Mouse (Mus musculus): ENCODE results near the gene Frat2. TPM values are rescaled to one million over a fixed set of nuclear protein-coding genes. Genes with fewer than 3 reads are reported as not detected.
A peak's percentile ranks its signal among the peaks of the same experiment; 100 is the strongest.

Gene Frat2
- polyA plus RNA-seq, 1 experiment: 5.8 TPM

DNA sequence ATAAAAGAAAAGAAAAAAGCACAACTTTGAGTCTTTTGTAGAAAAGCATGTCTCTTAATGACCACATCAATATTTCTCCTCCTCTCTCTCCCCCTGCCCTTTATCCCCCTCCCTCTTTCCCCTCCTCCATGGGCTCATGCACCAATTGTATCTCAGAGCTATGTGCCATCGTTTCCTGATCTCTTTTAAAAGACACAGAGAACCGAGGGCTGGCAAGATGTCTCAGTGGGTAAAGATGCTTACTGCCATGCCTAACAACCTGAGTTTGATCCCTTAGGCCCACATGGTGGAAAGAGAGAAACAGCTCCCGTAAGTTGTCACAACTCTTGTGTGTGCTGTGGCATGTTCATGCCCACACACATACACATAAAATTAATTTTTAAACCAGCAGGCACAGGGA, 11.2 kb downstream of the Frat2 start:
- Histone ChIP-seq H3K27ac (ENCODE audit: insufficient read depth, low read length) (no peak overlapping the region), H3K4me1 (ENCODE audit: control insufficient read depth, insufficient read depth, low read length) (peaks cover 4% of the 10 kb centered on the region), H3K4me3 (ENCODE audit: insufficient read depth, low read length) (no peak overlapping the region)
- TF ChIP-seq CTCF (IDR thresholded peaks at IDR 0.05; ENCODE audit: extremely low read depth, insufficient read depth, low read length): no peak
- TF ChIP-seq POLR2A (IDR thresholded peaks at IDR 0.05; ENCODE audit: extremely low read depth, insufficient read depth, low read length): no peak

DNA sequence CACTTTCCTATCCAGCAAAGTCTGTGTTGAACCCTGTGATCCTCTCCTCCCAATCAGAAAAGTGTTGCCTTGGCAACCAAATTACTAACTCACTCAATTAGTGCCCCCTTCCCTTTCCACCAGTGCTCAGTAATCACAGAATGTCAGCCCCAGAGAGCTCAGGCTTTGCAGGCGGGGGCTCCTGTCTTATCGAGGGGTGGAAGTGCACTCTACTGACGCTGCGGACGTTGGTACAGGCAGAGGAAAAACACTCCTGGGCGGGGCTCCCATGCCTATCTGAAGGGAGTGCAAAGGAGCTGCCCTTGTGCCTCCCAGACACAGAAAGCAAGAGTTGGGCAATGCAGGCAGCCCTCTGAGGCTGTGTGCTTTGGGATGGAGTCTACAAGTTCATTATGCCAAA, 12.1 kb downstream of the Frat2 start:
- no peak for TF ChIP-seq CTCF (IDR thresholded peaks at IDR 0.05; ENCODE audit: extremely low read depth, insufficient read depth, low read length)
- TF ChIP-seq POLR2A (IDR thresholded peaks at IDR 0.05; ENCODE audit: extremely low read depth, insufficient read depth, low read length): peak; percentile 10; the same call in 1 of the 2 replicates
- H3K27ac ChIP-seq (ENCODE audit: insufficient read depth, low read length): no peak overlapping the region
- peaks cover 7% of the 10 kb centered on the region for H3K4me1 ChIP-seq (ENCODE audit: control insufficient read depth, insufficient read depth, low read length)
- H3K4me3 ChIP-seq (ENCODE audit: insufficient read depth, low read length): no peak overlapping the region

DNA sequence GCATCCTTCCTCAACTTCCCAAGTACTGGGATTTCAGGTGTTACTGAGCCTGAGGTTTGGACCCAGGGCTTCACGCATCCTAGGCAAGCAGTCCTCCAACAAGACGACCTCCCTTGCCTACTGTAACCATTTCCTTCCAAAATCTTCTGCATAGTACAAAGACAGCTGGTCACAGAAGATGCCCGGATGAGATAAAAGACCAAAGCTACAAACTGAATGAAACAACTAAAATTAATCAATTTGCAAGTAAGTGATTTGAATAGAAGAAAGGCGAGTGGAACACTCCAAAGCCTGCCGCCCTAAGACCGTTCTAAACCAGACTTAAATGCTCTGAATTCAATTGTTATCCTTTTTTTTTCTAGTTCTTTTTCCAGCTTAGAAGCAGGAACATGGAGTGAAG, 12.5 kb downstream of the Frat2 start:
- H3K27ac ChIP-seq (ENCODE audit: insufficient read depth, low read length): no peak overlapping the region
- H3K4me3 ChIP-seq (ENCODE audit: insufficient read depth, low read length): no peak overlapping the region
- H3K4me1 ChIP-seq (ENCODE audit: control insufficient read depth, insufficient read depth, low read length): peaks cover 7% of the 10 kb centered on the region
- TF ChIP-seq POLR2A (IDR thresholded peaks at IDR 0.05; ENCODE audit: extremely low read depth, insufficient read depth, low read length): no peak
- TF ChIP-seq CTCF (IDR thresholded peaks at IDR 0.05; ENCODE audit: extremely low read depth, insufficient read depth, low read length): no peak

DNA sequence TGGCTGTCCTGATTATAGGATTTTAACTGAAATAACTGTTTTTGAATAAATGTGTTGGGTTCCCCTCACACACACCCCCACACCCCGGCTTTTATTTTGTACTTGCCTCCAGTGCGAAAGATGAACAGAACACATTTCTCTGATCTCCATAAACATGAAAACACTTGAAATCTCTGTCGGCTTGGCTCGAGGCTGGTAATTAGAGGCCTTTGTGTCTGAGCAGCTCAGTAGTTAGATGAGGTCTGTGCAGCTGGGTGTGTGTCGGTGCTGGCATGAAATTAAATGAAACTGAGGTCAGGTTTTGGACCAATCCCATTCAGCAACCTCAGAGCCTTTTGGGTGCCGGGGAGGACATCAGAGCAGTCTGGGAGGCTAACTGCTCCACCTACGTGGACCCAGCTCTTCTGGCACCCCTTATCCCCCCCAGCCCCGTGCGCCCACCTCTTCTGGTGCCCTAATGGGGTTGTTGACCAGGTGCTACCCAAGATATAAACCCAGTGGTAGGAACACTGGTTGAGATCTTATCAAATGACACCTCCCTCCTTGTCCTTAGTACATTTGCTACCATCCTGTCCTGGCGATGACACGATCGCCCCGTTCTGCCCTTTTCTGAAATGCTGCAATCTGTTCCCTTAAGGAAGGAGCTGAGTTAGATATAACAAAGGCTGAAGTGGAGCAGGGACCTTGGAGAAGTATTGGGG, 15.3 kb downstream of the Frat2 start:
- Histone ChIP-seq H3K4me3 (ENCODE audit: insufficient read depth, low read length) (no peak overlapping the region; the same call in 1 of the 2 replicates), H3K27ac (ENCODE audit: insufficient read depth, low read length) (no peak overlapping the region), H3K4me1 (ENCODE audit: control insufficient read depth, insufficient read depth, low read length) (peaks cover 7% of the 10 kb centered on the region)
- no peak for TF ChIP-seq CTCF (IDR thresholded peaks at IDR 0.05; ENCODE audit: extremely low read depth, insufficient read depth, low read length)
- TF ChIP-seq POLR2A (IDR thresholded peaks at IDR 0.05; ENCODE audit: extremely low read depth, insufficient read depth, low read length): no peak

DNA sequence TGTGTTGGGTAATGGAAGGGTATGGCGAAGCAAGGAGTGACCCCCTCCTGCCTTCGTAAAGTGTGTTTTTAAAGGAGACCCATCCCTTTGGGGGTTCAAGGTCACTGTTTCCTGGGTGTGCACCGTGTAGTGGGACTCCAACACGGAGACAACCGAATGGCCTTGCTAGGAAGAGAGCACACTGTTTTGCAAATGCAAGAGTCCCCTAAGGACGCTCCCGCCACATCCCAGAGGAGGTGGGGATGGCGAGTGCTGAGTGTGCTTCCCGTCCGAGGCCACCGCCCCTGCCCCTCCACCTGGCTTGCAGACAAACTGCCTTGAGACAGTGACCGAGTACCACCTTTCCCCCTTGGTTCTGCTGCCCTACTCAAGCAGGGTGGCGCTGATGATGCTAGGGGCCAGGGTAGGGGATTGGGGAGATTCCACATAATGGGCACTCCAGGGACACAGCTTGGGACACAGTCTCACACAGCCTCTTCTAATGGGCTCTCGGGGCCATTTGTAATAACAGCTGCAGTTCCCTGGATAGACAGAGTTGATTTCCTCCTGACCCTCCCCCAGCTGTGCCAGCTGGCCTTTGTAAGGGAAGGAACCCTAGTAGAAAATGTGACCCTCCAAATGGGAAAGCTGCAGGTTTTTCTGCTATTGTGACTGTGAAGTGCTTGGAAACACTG, 16.1 kb downstream of the Frat2 start:
- TF ChIP-seq CTCF (IDR thresholded peaks at IDR 0.05; ENCODE audit: extremely low read depth, insufficient read depth, low read length) (no peak), POLR2A (IDR thresholded peaks at IDR 0.05; ENCODE audit: extremely low read depth, insufficient read depth, low read length) (no peak)
- H3K4me1 ChIP-seq (ENCODE audit: control insufficient read depth, insufficient read depth, low read length): peaks cover 7% of the 10 kb centered on the region
- no peak overlapping the region for H3K27ac ChIP-seq (ENCODE audit: insufficient read depth, low read length)
- peak overlapping the region; percentile 55 for H3K4me3 ChIP-seq (ENCODE audit: insufficient read depth, low read length)

DNA sequence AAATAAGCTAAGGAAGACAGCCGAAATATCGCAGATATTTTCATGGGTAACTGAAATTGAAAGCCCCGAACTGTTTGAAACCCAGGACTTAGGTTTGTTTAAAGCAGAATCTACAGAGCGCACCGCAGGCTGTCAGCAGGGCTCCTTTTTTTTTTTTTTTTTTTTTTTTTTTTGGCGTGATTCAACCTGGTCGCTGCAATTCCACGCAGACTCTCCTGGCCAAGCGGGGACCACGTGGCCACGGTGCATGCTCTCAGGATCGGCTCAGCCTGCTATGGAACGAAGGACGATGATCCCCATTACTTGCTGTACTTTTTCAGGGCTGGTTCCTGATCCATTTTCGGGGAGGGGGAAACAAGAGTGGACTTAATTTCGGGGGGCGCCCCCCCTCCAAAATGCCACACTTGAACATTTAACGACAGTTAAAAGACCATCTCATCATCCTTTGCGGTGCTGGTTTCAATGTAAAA, 16.8 kb downstream of the Frat2 start:
- peaks cover 7% of the 10 kb centered on the region for H3K4me1 ChIP-seq (ENCODE audit: control insufficient read depth, insufficient read depth, low read length)
- TF ChIP-seq CTCF (IDR thresholded peaks at IDR 0.05; ENCODE audit: extremely low read depth, insufficient read depth, low read length): no peak
- 0 out of 2 replicates have a peak, but pooled peaks have one; percentile 19 for TF ChIP-seq POLR2A (IDR thresholded peaks at IDR 0.05; ENCODE audit: extremely low read depth, insufficient read depth, low read length)
- H3K4me3 ChIP-seq (ENCODE audit: insufficient read depth, low read length): peak overlapping the region; percentile 55
- H3K27ac ChIP-seq (ENCODE audit: insufficient read depth, low read length): no peak overlapping the region

DNA sequence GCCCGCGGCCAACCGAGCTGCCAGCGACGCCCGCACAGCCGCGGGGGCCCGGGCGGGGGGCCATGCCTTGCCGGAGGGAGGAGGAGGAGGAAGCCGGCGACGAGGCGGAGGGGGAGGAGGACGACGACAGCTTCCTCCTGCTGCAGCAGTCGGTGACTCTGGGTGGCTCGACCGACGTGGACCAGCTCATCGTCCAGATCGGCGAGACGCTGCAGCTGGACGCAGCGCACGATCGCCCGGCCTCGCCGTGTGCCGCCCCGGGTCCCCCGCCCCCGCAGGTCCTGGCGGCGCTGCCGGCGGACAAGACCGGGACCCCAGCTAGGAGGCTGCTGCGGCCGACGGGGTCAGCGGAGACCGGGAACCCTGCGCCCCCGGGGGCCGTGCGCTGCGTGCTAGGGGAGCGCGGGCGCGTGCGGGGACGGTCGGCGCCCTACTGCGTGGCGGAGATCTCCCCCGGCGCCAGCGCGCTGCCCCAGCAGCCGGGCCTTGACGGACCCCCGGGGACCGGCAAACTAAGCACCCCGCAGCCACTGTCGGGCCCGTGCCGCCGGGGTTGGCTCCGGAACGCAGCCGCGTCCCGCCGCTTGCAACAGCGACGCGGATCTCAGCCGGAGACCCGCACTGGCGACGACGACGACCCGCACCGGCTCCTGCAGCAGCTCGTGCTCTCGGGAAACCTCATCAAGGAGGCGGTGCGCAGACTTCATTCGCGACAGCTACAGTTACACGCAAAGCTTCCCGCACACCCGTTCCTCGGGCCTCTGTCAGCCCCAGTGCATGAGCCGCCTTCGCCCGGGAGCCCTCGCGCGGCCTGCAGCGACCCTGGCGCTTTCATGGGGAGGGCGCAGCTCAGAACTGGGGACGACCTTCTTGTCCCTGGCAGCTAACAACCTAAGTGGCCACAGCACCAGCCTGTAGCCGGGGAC, 17.6 kb downstream of the Frat2 start:
- H3K4me3 ChIP-seq (ENCODE audit: insufficient read depth, low read length): peak overlapping the region; percentile 55
- 0 out of 2 replicates have a peak, but pooled peaks have one; percentile 22 for TF ChIP-seq POLR2A (IDR thresholded peaks at IDR 0.05; ENCODE audit: extremely low read depth, insufficient read depth, low read length)
- TF ChIP-seq CTCF (IDR thresholded peaks at IDR 0.05; ENCODE audit: extremely low read depth, insufficient read depth, low read length): no peak
- H3K4me1 ChIP-seq (ENCODE audit: control insufficient read depth, insufficient read depth, low read length): peaks cover 7% of the 10 kb centered on the region
- peak overlapping the region; percentile 78 for H3K27ac ChIP-seq (ENCODE audit: insufficient read depth, low read length)

DNA sequence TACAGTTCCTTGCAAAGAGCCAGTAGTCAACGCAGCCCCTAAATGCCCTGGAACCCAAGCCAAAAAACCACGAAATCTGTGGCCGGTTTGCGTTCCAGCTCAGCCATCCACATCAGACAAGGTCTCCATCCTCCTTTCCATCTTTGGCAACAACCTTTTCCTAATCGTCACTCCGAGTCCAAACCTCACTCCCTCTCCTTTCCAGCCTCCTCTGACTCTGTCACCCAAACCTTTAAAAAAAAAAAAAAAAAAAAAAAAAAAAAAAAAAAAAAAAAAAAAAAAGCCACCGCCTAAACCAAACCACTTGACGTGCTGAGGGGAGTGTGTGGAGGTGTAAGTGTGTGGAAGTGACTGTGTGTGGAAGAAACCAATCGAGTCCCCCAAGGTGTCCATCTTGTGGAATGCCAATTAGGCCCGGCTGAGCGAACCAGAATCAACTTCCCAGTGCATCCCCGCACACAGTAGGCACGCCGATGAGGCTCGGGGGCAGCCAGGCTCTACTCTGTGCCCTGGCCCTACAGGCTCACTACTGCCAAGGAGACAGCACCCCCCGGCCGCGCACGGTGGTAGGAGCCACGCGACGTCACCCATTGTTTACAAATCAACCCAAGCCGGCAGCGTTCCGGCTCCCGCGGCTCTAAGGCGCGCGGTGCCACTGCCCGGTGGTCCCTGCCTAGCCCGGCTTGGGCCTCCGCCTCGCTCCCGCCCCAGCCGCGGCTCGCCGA, 18.4 kb downstream of the Frat2 start, which contains the start of gene Frat1:
Frat1 (plus strand) TSS at position 590 of the 725 bp plus-strand sequence.
- peaks cover 7% of the 10 kb centered on the region; the same call in 1 of the 2 replicates for H3K4me1 ChIP-seq (ENCODE audit: control insufficient read depth, insufficient read depth, low read length)
- TF ChIP-seq CTCF (IDR thresholded peaks at IDR 0.05; ENCODE audit: extremely low read depth, insufficient read depth, low read length): no peak
- no peak for TF ChIP-seq POLR2A (IDR thresholded peaks at IDR 0.05; ENCODE audit: extremely low read depth, insufficient read depth, low read length)
- peak within 1 kb of the TSS; percentile 78 for H3K27ac ChIP-seq (ENCODE audit: insufficient read depth, low read length)
- peak within 1 kb of the TSS; percentile 55 for H3K4me3 ChIP-seq (ENCODE audit: insufficient read depth, low read length)
